Mouse (Mus musculus) gastrocnemius, adult 2 months (tissue): ENCODE measurements around the gene Gipr. TPM values are rescaled to one million over a fixed set of nuclear protein-coding genes. Genes with fewer than 3 reads are reported as not detected.
A peak's percentile ranks its signal among the peaks of the same experiment; 100 is the strongest.

Source experiments
- DNase-seq: peaks from one replicate; pipeline ENCODE4 v3.0.0; 2022
- H3K27ac ChIP-seq: fragments of 200-600 bp; 2 replicates; pipeline ENCODE4 v1.8.1; 2022; ENCODE audit warnings: mild to moderate bottlenecking
- H3K4me3 ChIP-seq: fragments of 200-600 bp; 2 replicates; pipeline ENCODE4 v1.8.1; 2022; ENCODE audit warnings: mild to moderate bottlenecking, moderate library complexity
- CTCF ChIP-seq: fragments of 200-600 bp; IDR thresholded peaks from 2 replicates; pipeline ENCODE4 v1.8.1; 2022; ENCODE audit warnings: antibody characterized with exemption, mild to moderate bottlenecking, moderate library complexity
- intact Hi-C: fragments of 180-260 bp; cut with DNase I; formaldehyde crosslinking; loops from one replicate; pipeline ENCODE4 v1.15.1; 2025
- total RNA-seq, 2 experiments: library from RNA; stranded (reverse); gene quantifications; 2 replicates each; pipeline ENCODE4 v1.2.3; 2021

Gene Gipr
- total RNA-seq, 2 experiments from 2014 or later, result not detected

DNA sequence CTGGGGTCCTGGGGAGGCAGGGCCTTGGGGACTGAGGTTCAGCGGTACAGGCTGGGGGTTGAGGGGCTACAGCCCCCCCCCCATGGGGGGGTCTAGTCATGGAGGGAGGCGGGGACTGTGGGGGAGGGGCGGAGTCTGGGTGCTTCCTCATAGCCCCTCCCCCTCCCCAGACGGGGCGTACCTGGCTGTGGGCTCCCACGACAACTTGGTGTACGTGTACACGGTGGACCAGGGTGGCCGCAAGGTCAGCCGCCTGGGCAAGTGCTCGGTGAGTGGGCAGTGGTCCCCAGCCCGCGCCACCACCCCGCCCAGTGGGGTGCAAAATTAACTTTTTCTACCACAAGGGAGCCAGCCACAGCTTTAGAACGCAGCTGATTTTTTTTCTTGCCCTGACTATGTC is 35.7 kb upstream of the Gipr start:
- no peak overlapping the region for H3K27ac ChIP-seq
- no peak overlapping the region for H3K4me3 ChIP-seq
- no peak for TF ChIP-seq CTCF
- no peak for DNase-seq
- intact Hi-C loops, result loop anchor here (5.0 kb wide), 1 partner anchor 64 kb away; no protein-coding TSS in a partner anchor

DNA sequence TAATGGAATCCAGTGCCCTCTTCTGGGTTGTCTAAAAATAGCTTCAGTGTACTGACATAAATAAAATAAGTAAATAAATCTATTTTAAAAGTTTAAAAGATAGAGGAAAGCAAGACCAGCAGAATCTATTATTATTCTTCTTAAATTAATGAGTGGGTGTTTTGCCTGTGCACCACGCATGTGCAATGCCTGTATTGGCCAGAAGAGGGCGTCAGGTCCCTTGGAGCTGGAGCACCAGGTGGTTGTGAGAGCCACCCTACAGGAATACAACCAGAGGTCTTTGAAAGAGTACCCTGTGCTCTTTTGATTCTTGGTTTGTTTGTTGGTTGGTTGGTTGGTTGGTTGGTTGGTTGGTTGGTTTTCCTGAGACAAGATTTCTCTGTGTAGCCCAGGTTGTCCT is 32.1 kb upstream of the Gipr start:
- no peak for DNase-seq
- intact Hi-C loops, result no loop called here
- TF ChIP-seq CTCF, result peak; percentile 67
- H3K4me3 ChIP-seq, result no peak overlapping the region
- H3K27ac ChIP-seq, result no peak overlapping the region

DNA sequence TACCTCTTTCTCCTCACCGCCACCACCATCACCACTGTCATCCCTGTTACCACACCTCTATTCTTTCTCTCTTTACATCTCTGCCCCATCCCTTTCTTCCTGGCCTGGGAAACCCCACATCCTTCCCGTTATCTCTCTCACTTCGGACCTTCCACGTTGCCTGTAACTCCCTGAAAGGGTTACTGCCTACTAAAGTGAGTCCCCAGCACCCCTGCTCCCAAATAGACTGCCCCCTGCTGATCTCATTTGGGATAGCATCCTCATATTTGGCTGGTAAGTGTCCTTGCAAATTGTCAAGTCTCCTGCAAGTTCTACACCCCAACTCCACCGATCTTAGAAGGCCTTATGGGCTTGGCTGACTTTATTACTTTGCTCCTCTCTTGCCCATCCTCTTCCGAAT is 30.7 kb upstream of the Gipr start:
- DNase-seq, result no peak
- intact Hi-C loops, result no loop called here
- Histone ChIP-seq H3K4me3 (no peak overlapping the region), H3K27ac (no peak overlapping the region)
- TF ChIP-seq CTCF, result peak; percentile 69

DNA sequence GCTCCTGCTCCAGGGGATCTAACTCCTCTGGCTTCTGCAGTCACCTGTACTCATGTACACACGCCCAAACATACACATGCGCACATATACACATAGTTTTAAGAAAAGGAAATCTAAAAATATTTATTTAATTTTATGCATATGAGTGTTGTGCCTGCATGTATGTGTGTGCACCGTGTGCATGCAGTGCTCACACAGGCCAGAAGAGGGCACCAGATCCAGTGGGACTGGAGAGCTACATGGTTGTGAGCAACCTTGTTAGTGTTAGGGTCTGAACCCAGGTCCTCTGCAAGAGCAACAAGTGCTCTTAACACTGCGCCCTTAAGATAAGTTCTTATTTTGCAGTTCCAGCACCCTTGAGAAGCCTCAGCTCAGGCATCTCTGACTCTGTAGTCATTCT is 28.7 kb upstream of the Gipr start:
- no peak for DNase-seq
- no peak overlapping the region for H3K27ac ChIP-seq
- no peak overlapping the region for H3K4me3 ChIP-seq
- intact Hi-C loops, result no loop called here
- TF ChIP-seq CTCF, result peak; percentile 31; the same call in 1 of the 2 replicates

DNA sequence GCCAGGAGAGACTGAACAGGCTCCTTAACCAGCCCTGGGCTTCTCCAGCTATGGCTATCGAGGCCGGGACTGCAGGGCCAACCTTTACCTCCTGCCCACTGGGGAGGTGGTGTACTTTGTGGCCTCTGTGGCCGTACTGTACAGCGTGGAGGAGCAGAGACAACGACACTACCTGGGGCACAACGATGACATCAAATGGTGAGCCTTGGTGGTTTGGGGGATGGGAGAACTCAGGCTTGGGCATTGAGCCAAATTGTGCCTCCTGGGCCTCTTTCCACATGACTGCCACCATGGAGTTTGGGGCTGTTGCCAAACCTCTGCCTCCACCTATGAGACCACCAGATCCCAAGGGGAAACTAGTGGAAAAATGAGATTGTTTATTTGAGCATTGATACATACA is 18.8 kb upstream of the Gipr start:
- intact Hi-C loops, result no loop called here
- Histone ChIP-seq H3K4me3 (no peak overlapping the region), H3K27ac (no peak overlapping the region; the same call in 1 of the 2 replicates)
- no peak for TF ChIP-seq CTCF
- no peak for DNase-seq

DNA sequence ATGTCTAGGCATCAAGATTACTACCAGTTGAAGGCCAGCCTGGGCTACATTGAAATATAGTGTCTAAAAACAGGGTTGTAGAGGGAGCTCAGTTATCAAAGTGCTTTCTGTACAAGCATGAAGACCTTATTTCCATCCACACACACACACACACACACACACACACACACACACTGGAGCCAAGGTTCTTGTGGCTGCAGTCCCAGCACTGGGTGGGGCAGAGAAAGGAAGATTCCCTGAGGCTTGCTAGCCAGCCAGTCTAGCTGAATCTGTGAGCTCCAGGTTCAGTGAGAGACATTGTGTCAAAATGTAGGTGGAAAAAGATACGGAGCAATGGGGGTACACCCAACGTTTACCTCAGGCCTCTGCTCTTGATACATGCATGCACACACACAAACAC is 18.3 kb upstream of the Gipr start:
- TF ChIP-seq CTCF, result no peak
- Histone ChIP-seq H3K27ac (no peak overlapping the region; the same call in 1 of the 2 replicates), H3K4me3 (no peak overlapping the region)
- DNase-seq, result peak; percentile 48
- intact Hi-C loops, result no loop called here

DNA sequence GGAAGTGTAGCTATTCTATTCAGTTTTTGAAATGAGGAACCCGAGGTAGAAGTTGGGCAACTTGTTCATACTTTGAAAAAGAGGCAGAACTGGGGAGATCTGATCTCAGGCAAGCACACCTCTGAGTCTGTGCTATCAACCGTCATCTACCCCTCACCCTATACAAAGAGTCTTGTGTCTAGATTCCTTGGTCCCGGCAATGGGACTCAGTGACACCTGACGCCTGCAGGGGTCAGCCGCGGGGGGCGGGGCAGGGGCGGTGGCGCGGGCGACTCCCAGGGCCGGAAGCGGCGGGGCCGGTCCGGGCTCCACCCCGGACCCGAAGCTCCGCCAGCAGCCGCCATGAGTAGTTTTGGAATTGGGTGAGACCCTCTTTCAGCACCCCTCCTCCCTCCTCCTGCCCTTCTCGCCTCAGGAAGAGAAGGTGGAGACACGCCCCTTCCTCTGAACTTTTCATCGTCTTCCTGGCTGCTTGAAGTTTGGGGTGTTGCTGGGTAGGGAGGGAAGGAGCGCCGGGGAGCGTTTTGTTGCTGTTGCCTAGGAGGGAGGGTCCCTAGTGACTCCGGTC is 15.0 kb upstream of the Gipr start:
- peak; percentile 69 for DNase-seq
- TF ChIP-seq CTCF, result no peak
- intact Hi-C loops, result no loop called here
- peak overlapping the region; percentile 72 for H3K4me3 ChIP-seq
- H3K27ac ChIP-seq, result peak overlapping the region; percentile 80

DNA sequence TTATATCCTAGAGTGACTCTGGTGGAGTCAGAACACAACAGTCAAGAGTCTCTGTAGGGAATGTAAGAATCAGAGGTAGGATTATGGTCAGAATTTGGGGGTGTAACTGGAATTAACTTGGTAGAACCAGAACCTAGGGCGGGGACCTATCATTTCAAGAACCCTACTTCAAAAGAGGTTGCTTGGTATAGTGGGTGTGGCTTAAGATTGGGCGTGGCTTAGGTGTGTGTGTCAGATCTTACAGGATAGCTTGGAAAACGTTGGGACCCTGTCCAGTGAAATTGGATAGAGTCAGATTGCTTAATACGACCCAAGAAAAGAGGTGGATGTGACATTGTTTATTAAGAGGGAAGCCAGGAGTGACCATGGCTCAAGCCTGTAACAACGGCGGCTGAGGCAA is 14.0 kb upstream of the Gipr start:
- Histone ChIP-seq H3K4me3 (no peak overlapping the region), H3K27ac (no peak overlapping the region)
- no peak for DNase-seq
- intact Hi-C loops, result loop anchor here (2.0 to 5.0 kb wide), 3 partner anchors 29 to 121 kb away; partner anchors contain the start of genes Ppm1n and Rtn2
- no peak for TF ChIP-seq CTCF

DNA sequence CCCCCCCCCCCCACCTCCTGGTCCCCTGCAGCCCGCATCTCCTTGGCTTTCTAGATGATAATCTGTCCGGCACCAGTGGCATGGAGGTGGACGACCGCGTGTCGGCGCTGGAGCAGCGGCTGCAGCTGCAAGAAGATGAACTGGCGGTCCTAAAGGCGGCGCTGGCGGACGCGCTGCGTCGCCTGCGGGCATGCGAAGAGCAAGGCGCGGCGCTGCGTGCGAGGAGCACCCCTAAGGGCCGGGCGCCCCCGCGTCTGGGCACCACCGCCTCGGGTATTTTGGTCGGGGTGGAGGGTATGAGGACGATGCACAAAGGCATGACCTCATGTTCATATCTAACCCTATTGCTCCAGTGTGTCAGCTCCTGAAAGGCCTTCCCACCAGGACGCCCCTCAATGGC is 13.2 kb upstream of the Gipr start:
- Histone ChIP-seq H3K4me3 (peak overlapping the region; percentile 56), H3K27ac (no peak overlapping the region)
- peak; percentile 71 for TF ChIP-seq CTCF
- intact Hi-C loops, result loop anchor here (2.0 to 5.0 kb wide), 3 partner anchors 30 to 122 kb away; partner anchors contain the start of genes Ppm1n and Rtn2
- peak; percentile 82 for DNase-seq

DNA sequence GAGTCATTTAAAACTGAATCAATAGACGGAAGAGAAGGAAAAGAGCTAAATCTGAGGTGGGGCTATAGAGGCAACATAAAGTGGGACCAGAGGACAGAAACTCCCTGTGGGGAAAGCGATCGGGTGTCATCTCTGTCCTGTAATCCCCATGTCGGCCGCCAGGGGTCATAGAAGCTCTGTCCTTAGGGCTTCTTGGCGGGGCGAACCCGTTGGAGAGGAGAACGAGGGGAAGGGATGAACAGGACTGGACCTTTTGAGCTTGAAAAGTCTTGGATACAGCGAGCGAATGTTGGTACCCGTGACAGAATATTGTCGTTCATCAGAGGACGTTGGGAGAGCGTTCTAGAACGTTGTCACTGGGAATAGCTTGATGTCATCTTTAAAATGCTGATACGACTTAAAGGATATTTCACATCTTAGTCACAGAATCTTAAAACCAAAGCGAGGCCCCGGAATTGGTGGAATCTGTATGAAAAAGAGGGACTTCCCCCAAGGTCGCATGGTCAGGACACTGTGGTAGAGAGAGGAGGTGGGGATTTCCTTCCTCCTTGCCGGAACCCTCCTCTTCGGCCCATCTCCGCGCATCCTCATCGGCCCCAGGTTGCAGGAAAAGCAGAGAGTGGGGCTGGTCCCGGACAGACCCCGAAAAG is 12.6 kb upstream of the Gipr start:
- peak overlapping the region; percentile 56 for H3K4me3 ChIP-seq
- TF ChIP-seq CTCF, result peak; percentile 87
- H3K27ac ChIP-seq, result no peak overlapping the region
- intact Hi-C loops, result loop anchor here (2.0 to 5.0 kb wide), 3 partner anchors 30 to 122 kb away; partner anchors contain the start of genes Ppm1n and Rtn2
- peak; percentile 75 for DNase-seq

DNA sequence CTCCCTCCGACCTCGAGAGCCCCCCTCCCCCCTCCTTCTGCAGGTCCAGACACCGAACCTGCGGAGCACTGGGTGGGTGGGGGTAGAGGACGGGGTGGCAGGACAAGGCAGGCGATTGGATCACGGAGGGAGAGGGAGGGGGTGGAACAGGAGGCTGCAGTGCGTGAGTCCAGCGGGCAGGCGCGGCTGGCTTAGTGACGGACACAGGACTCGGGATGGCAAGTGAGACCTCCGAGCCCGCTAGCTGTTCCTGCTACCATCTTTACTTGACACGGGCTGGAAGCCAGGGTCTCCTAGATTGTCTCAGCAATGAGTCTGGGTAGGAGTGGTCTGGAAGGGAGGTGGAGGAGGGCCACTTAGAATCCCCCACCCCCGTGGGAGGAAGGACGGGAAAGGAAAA is 12.1 kb upstream of the Gipr start:
- H3K4me3 ChIP-seq, result no peak overlapping the region

DNA sequence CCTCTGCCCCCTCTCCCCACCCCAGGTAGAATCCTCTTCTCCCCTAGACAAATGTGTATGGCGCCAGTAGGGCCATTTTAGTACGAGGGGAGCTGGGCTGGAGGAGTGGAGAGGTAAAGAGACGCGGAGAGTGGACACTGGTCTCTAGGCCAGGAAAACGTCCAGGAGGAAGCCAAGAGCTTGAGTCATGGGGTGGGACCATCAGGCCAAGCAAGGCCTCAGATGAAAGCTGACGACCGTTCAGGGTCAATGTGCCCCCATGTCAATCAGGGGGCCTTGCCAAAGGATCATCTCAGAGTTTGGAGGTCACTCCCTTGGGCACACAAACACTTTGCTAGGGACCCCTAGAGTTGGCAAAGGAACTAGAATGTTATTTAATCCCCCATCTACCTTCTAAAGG is 11.3 kb upstream of the Gipr start:
- no peak overlapping the region for H3K4me3 ChIP-seq
- no peak for TF ChIP-seq CTCF
- H3K27ac ChIP-seq, result no peak overlapping the region
- no peak for DNase-seq
- intact Hi-C loops, result loop anchor here (5.0 kb wide), 1 partner anchor 105 kb away; the partner anchor contains the start of genes Ppm1n and Rtn2

More for the DNA sequence above, 12.1 kb upstream of the Gipr start:
- no peak overlapping the region for H3K27ac ChIP-seq
- DNase-seq, result no peak
- intact Hi-C loops, result loop anchor here (2.0 to 5.0 kb wide), 3 partner anchors 31 to 123 kb away; partner anchors contain the start of genes Ppm1n and Rtn2
- no peak for TF ChIP-seq CTCF

DNA sequence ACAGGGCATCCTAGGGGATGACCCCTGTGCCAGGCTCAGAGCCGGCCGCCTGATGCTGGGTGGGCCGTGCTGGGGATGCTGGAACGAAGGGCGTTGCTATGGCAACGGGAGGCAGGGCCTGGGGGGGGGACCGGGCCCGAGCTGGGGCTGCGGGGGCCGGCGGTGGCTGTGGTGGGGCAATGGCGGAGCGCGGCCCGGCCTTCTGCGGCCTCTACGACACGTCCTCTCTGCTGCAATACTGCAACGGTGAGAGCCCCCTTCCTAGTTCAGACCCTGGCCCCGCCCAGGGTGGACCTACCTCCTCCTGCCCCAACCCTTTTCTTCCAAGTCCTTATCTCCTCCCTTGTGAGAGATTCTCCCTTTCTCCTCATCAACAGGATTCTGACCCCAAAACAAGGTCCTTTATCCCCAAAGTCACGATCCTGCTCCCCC is 10.6 kb upstream of the Gipr start:
- Histone ChIP-seq H3K27ac (no peak overlapping the region), H3K4me3 (no peak overlapping the region)
- DNase-seq, result no peak
- no peak for TF ChIP-seq CTCF
- intact Hi-C loops, result loop anchor here (5.0 kb wide), 1 partner anchor 106 kb away; the partner anchor contains the start of genes Ppm1n and Rtn2
